Mouse (Mus musculus) heart, embryonic 12.5 days (tissue): ENCODE results near the gene Arhgef12. TPM values are rescaled to one million over a fixed set of nuclear protein-coding genes. Genes with fewer than 3 reads are reported as not detected.
"Not testable (repeated sequence)": the region's sequence is repeated elsewhere in the genome, so short reads cannot be mapped to it uniquely, and the experiment has no call there.

Source experiments
- ATAC-seq: fragments of 200-750 bp; cut with Nextera tagmentation; 2 replicates; pipeline ENCODE4 v1.8.0; 2017; ENCODE audit warnings: moderate TSS enrichment, moderate library complexity; ENCODE audit not compliant: insufficient number of reproducible peaks, low FRiP score
- H3K27ac ChIP-seq: fragments of 300-500 bp; sonication (generic); 2 replicates; pipeline ENCODE4 v1.5.1; 2016; ENCODE audit warnings: mild to moderate bottlenecking, moderate library complexity; ENCODE audit not compliant: poor library complexity, severe bottlenecking
- H3K27me3 ChIP-seq: fragments of 300-500 bp; sonication (generic); replicated peaks from 2 replicates; pipeline ENCODE4 v1.6.1; 2016; ENCODE audit warnings: mild to moderate bottlenecking, moderate library complexity
- H3K36me3 ChIP-seq: fragments of 300-500 bp; sonication (generic); 2 replicates; pipeline ENCODE4 v1.6.1; 2016; ENCODE audit warnings: mild to moderate bottlenecking, moderate library complexity
- H3K4me1 ChIP-seq: fragments of 300-500 bp; sonication (generic); replicated peaks from 2 replicates; pipeline ENCODE4 v1.6.1; 2016; ENCODE audit warnings: mild to moderate bottlenecking
- H3K4me2 ChIP-seq: fragments of 300-500 bp; sonication (generic); 2 replicates; pipeline ENCODE4 v1.6.1; 2016; ENCODE audit warnings: mild to moderate bottlenecking, moderate library complexity
- H3K4me3 ChIP-seq: fragments of 300-500 bp; sonication (generic); 2 replicates; pipeline ENCODE4 v1.5.1; 2016; ENCODE audit warnings: mild to moderate bottlenecking
- H3K9ac ChIP-seq: fragments of 300-500 bp; sonication (generic); 2 replicates; pipeline ENCODE4 v1.6.1; 2016; ENCODE audit warnings: mild to moderate bottlenecking, moderate library complexity
- H3K9me3 ChIP-seq: fragments of 300-500 bp; sonication (generic); replicated peaks from 2 replicates; pipeline ENCODE4 v1.6.1; 2016; ENCODE audit warnings: mild to moderate bottlenecking, moderate library complexity
- WGBS: fragments of 180-500 bp; shearing (Covaris S2); methylation state at CpG from one replicate; pipeline ENCODE4 v1.1.7; 2016; 5-methylcytosine and 5-hydroxymethylcytosine counted together
- polyA plus RNA-seq: library from polyadenylated mRNA; unstranded; fragments of >200 nt; fragmentation: Nextera tagmentation; extraction: Ambion mirVana; gene quantifications from 2 replicates; pipeline ENCODE4 v1.2.1, GENCODE M21; 2016

Arhgef12 gene
- polyA plus RNA-seq, 1 experiment from 2014 or later: 13.9 TPM

DNA sequence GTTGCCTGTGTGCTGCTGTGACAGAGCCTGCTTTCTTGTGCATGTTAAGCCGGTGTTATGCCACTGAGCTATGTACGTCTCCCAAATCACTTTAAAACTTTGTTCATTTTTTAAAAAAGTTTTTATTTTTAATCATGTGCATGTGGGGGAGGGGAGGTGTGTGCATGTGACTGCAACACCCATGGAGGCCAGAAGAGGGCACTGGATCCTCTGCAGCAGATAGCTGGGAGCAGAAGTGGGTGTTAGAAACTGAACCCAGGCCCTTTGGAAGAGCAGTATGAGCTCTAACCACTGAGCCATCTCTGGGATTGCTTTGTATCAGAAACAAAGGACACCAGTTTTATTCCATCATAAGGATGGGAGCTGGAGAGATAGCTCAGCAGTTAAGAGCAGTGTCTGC is 23.6 kb upstream of the Arhgef12 start:
- WGBS: 91% methylated on average over 2 of the region's 2 CpGs
- Histone ChIP-seq H3K4me2 (no peak overlapping the region), H3K9ac (no peak overlapping the region), H3K27me3 (no peaks in the 10 kb centered on the region), H3K9me3 (no peaks in the 10 kb centered on the region), H3K4me3 (no peak overlapping the region), H3K4me1 (peaks cover 9% of the 10 kb centered on the region), H3K27ac (no peak overlapping the region), H3K36me3 (no peaks in the 10 kb centered on the region)
- ATAC-seq: no peak

DNA sequence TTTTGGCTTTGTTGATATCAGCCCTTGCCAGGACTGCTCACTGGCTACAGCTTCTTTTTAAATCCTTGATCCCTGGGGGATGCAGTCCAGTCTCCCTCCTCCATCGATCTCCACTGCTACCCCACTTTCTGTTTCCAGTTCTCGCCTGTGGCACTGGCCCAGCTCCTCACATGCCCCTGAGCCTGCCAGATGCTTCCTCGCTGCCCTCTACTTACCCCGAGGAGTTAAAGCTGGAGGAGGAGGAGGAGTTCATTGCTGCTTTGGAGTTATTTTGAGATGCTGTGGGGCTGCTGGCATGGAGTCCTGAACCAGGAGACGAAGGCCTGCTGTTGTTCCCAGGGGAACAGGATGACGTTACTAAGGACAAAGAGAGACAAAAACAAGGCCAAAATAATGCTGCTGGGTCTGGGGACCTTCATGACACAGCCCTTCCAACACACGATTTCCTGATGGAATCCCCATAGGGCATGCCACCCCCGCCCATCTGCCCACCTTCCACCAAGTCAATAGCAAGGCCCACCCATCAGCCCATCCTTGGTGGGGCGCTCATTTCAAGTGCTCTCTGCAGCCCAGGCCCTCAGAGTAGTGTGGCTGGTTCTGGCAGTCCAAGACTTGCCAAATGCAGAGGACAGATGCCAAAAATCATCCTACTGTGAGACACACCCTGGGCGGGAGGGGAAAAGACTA is 20.2 kb upstream of the Arhgef12 start:
- no peak overlapping the region for H3K27ac ChIP-seq
- H3K9me3 ChIP-seq: no peaks in the 10 kb centered on the region
- 65% methylated on average over 10 of the region's 10 CpGs for WGBS
- H3K9ac ChIP-seq: no peak overlapping the region
- no peak overlapping the region for H3K4me2 ChIP-seq
- H3K4me3 ChIP-seq: no peak overlapping the region
- H3K4me1 ChIP-seq: peaks cover 9% of the 10 kb centered on the region
- H3K27me3 ChIP-seq: no peaks in the 10 kb centered on the region
- ATAC-seq: no peak
- H3K36me3 ChIP-seq: no peaks in the 10 kb centered on the region

DNA sequence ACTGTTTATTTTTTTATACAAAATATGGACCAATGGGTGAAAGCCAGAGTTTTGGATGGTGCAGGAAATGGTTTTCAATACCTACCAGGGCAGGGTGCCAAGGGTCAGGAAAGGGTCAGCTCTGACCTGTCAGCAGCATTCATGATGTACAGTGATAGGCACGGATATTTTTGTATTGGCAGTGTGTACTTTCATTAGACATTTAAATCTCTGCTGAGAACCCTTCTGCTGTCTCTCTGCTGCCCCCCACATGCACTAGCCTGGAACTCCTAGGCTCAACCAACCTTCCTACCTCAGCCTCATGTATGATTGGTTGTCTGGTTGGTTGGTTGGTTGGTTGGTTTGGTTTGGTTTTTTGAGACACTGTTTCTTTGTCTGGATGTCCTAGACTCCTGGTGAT is 15.3 kb upstream of the Arhgef12 start:
- 20% methylated on average over 1 of the region's 1 CpGs for WGBS

DNA sequence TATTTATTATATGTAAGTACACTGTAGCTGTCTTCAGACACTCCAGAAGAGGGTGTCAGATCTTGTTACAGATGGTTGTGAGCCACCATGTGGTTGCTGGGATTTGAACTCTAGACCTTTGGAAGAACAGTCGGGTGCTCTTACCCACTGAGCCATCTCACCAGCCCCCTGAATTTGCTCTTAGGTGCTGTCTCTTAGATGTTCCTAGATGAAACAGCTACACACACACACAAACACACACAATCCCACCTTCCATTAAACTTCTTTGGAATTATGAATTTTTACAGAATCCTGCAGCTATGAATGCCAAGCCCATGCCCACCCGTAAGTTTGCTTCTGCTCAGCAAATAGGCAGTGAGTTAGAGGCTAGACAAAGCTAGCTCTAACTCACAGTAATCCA is 14.9 kb upstream of the Arhgef12 start:
- not testable (repeated sequence) for H3K9ac ChIP-seq, H3K4me1 ChIP-seq, H3K4me2 ChIP-seq, ATAC-seq, H3K4me3 ChIP-seq, H3K36me3 ChIP-seq, H3K27ac ChIP-seq, H3K9me3 ChIP-seq, H3K27me3 ChIP-seq
- 90% methylated on average over 2 of the region's 2 CpGs for WGBS

More for the DNA sequence above, 15.3 kb upstream of the Arhgef12 start:
- Histone ChIP-seq H3K27me3 (0 out of 2 replicates have a peak, but pooled peaks cover 3% of the 10 kb centered on the region), H3K9me3 (no peaks in the 10 kb centered on the region), H3K27ac (no peak overlapping the region), H3K4me3 (no peak overlapping the region), H3K4me2 (no peak overlapping the region), H3K36me3 (no peaks in the 10 kb centered on the region), H3K9ac (no peak overlapping the region), H3K4me1 (no peaks in the 10 kb centered on the region)
- no peak for ATAC-seq

DNA sequence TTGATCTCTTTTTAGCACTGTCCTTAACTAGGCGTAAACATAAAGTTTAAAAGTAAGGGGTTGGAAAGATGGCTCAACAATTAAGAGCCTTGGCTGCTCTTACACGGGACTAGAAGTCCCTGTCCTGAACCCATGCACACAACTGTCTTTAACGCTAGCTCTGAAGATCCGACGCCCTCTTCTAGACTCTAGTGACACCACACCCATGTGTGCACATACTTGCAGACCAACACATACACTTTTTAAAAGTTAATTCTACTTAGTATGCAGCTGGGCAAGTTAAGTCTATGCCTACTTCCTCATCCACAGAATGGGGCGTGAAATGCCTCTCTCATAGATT is 9.9 kb upstream of the Arhgef12 start:
- H3K27me3 ChIP-seq: 0 out of 2 replicates have a peak, but pooled peaks cover 3% of the 10 kb centered on the region
- no peak overlapping the region for H3K27ac ChIP-seq
- no peaks in the 10 kb centered on the region for H3K9me3 ChIP-seq
- no peak overlapping the region for H3K4me3 ChIP-seq
- ATAC-seq: no peak
- no peak overlapping the region for H3K9ac ChIP-seq
- H3K4me2 ChIP-seq: peak overlapping the region; percentile 75
- H3K4me1 ChIP-seq: peaks cover 8% of the 10 kb centered on the region; the same call in 1 of the 2 replicates
- no peaks in the 10 kb centered on the region for H3K36me3 ChIP-seq
- WGBS: 77% methylated on average over 6 of the region's 6 CpGs

DNA sequence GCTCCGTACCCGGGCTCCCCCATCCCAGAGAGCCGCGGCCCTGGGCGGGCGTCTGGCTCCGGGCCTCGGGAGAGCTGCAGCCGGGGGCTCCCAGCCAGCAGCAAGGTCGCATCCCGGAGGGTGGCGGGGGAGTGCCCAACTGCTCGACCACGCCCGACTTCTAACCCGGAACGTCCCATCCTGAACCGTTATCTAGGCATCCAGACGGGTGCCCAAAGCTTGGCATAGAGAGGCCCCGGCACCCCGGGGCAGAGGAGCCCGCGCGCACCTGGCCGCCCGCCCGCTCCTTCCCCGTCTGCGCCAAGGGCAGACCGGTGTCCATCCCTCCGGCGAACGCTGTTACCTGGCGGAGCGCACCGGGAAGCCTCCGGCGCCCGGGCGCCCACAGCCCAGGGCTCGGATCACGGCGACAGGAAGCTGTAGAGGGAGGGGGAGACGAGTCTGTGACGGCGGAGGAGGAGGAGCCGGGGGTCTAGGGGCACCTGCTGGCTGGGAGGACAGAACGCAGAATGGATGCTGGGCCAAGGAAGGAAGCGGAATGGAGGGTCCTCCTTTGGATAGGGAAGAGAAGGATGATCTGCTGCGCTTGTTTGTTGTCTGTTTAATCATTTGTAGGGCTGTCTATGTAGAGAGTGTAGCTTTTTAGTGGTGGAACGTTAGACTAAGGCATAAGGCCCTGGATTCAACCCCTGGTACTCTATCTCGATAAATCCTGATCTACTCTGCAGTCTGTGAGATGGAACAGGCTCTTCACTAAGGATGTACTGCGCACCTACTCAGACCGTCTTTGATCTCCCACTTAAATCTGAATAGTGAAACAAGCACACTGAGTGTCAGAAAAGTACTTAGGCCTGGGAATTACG is 9.3 kb upstream of the Arhgef12 start, which contains the start of gene Tmem136:
Tmem136 (minus strand) TSS at position 437 of the 863 bp plus-strand sequence.
- Histone ChIP-seq H3K27ac (peak within 1 kb of the TSS; percentile 62), H3K4me2 (peak within 1 kb of the TSS; percentile 75), H3K9ac (peak within 1 kb of the TSS; percentile 85), H3K4me1 (peaks cover 8% of the 10 kb centered on the region; the same call in 1 of the 2 replicates), H3K4me3 (peak within 1 kb of the TSS; percentile 95), H3K36me3 (peaks cover 6% of the 10 kb centered on the region), H3K9me3 (no peaks in the 10 kb centered on the region), H3K27me3 (0 out of 2 replicates have a peak, but pooled peaks cover 2% of the 10 kb centered on the region)
- ATAC-seq: peak; percentile 88
- 4% methylated on average over 55 of the region's 55 CpGs for WGBS

DNA sequence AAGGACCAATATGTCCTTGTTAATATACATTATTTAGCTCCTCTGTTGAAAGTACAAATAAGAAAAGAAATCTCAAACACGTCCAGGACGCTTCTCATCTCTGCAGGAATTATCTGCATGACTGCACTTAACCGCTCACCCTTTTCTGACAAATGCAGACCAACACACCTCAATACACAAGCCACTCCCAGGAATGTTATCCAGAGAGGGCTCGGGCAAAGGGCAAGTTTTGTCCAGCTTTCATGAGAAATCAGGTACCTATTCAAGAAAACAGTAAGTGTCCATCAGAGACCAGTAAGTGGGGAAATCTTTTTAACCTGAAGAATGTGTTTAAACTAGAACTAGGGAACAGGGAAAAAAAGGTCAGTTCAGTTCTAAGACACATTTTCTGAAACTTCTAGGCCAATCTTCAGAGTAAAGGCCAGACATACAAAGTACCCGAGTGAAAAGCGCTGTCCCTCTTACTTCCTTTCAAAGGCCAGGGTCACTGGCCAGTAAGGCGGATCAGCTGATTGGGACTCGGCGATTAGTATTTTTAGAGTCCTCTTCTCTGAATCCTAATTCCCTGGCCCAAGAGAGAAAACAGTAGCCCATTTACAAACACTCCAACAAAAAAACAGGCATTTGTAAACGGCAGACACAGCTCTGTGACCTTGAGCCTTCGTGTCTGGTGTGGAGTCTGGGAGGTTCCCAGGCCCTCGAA is 8.5 kb upstream of the Arhgef12 start:
- peak overlapping the region; percentile 75 for H3K4me2 ChIP-seq
- peak overlapping the region; percentile 95 for H3K4me3 ChIP-seq
- H3K36me3 ChIP-seq: peaks cover 14% of the 10 kb centered on the region
- peaks cover 8% of the 10 kb centered on the region; the same call in 1 of the 2 replicates for H3K4me1 ChIP-seq
- peak overlapping the region; percentile 62 for H3K27ac ChIP-seq
- no peaks in the 10 kb centered on the region for H3K27me3 ChIP-seq
- 20% methylated on average over 12 of the region's 12 CpGs for WGBS
- H3K9me3 ChIP-seq: no peaks in the 10 kb centered on the region
- 0 out of 2 replicates have a peak, but pooled peaks have one; percentile 26 for ATAC-seq
- H3K9ac ChIP-seq: peak overlapping the region; percentile 85

DNA sequence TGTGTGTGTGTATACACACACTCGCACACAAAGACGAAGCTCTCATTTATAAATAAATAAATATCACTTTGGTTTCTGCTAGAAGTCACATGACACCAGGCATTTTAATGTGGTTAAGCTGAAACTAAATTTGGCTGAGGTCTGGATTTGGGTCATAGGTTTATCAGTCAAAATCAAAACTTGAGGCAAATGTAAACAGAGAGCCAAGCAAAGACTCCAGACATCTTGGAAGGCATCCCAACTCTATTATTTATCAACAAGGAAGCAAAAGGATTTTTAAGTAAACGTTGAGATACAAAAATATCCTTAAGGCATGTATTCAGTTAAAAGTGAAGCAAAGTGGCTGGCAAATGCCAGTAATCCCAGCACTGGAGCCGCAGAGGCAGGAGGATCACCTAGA is 7.8 kb upstream of the Arhgef12 start:
- H3K27ac ChIP-seq: no peak overlapping the region
- peaks cover 8% of the 10 kb centered on the region; the same call in 1 of the 2 replicates for H3K4me1 ChIP-seq
- H3K9me3 ChIP-seq: no peaks in the 10 kb centered on the region
- H3K4me2 ChIP-seq: no peak overlapping the region
- H3K36me3 ChIP-seq: peaks cover 19% of the 10 kb centered on the region
- no peak for ATAC-seq
- 85% methylated on average over 4 of the region's 4 CpGs for WGBS
- no peak overlapping the region for H3K9ac ChIP-seq
- no peaks in the 10 kb centered on the region for H3K27me3 ChIP-seq
- H3K4me3 ChIP-seq: no peak overlapping the region

DNA sequence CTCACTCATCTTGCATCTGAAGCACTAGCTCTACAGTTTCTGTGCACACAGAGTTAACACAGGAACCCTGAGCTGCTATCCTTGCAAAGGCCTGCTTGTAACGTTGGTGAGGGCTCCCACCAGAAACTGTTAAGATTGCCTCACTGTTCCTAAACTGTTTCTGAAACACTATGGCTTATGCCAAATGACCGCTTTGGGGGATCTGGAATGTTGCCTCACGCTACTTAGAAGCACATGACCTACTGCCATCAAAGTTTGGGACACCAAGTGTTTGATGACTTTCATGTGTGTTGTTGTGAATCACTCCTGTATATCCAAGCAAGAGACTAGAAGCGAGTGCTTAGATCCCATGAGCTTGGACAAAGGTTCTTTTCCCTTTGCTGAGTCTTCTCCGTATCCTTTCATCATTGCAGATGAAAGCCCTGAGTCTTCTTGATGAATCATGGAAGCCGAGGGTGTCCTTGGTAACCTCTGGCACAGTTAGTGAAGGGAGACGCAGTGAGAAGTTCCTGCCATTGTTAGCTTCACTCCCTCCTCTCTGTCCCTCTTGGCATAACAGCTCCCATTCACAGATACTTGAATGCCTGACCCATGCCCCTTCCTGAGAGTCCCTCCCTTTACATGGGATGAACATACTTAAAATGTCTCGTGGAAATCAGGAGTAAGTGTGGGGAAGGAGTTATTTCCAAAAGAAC is 3.4 kb upstream of the Arhgef12 start:
- no peak for ATAC-seq
- Histone ChIP-seq H3K4me2 (no peak overlapping the region), H3K9me3 (no peaks in the 10 kb centered on the region), H3K4me1 (peaks cover 12% of the 10 kb centered on the region), H3K27me3 (no peaks in the 10 kb centered on the region), H3K9ac (no peak overlapping the region), H3K4me3 (no peak overlapping the region), H3K27ac (no peak overlapping the region), H3K36me3 (peaks cover 19% of the 10 kb centered on the region)
- WGBS: 75% methylated on average over 8 of the region's 8 CpGs

DNA sequence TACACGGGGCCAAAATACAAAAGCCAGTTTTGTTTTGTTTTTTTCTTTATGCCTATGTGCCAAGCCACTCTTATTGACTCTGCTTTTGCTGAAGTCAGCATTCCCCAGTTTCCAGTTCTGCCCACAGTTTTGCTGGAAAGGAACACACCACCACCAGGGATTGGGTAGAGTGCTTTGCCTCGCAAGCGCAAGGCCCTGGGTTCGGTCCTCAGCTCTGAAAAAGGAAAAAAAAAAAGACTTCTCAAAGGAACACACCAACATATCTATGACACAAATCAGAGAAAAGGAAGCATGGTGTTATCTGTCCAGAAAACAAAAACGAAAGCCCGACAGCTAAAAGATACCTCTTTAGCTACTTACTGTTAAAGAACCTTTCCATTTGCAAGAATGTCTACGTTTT is 2.1 kb upstream of the Arhgef12 start:
- H3K36me3 ChIP-seq: peaks cover 19% of the 10 kb centered on the region
- no peak overlapping the region for H3K4me3 ChIP-seq
- H3K27me3 ChIP-seq: no peaks in the 10 kb centered on the region
- no peak overlapping the region for H3K27ac ChIP-seq
- no peak overlapping the region for H3K9ac ChIP-seq
- no peaks in the 10 kb centered on the region for H3K9me3 ChIP-seq
- H3K4me2 ChIP-seq: no peak overlapping the region
- H3K4me1 ChIP-seq: peaks cover 9% of the 10 kb centered on the region; the same call in 1 of the 2 replicates
- WGBS: 81% methylated on average over 7 of the region's 7 CpGs
- ATAC-seq: no peak
